Mouse (Mus musculus) telencephalon, adult 2 months (tissue): ENCODE data around the gene Kcnq2.

Experiments
- DNase-seq: peaks from one replicate; pipeline ENCODE4 v3.0.0-alpha.2; 2011; ENCODE audit warnings: low read depth, low spot score

Kcnq2 gene

DNA sequence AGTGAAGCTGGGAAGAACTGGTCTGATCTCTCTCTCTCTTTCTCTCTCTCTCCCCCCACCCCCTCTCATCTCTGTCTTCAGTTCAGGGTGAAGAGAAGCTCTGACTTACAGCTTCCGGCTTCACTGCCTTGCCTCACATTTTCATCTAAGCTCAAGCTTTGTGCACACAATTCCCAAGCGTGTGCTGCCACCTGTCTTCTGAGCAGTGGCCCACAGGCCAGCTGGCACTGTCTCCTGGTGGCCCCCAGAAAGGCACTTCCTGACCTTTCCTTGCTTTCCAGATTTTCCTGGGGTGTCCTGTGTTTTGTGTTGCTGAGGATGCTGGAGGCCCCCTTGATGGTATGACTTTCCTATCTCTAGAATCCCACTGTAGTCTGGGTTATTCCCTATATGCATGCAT, 31.0 kb downstream of the Kcnq2 start:
- no peak for DNase-seq

DNA sequence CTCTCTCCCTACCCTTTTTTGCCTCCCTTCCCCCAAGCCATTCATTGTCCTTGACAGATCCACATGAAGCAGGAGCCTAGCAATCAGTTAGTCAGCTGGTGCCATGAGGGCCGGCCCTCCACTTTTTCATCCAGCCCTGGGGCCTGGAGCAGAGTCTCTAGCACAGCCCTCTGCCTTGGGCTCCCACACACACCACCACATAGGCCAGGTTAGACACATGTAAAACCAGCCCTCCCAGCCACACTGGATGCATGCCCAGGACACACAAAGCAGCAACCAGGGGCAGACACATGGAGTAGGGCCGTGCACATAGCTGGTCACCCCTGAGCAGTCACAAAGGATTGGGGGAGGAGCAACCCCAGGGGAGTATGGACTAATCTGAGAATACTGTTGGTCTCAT, 32.9 kb downstream of the Kcnq2 start:
- DNase-seq = no peak

DNA sequence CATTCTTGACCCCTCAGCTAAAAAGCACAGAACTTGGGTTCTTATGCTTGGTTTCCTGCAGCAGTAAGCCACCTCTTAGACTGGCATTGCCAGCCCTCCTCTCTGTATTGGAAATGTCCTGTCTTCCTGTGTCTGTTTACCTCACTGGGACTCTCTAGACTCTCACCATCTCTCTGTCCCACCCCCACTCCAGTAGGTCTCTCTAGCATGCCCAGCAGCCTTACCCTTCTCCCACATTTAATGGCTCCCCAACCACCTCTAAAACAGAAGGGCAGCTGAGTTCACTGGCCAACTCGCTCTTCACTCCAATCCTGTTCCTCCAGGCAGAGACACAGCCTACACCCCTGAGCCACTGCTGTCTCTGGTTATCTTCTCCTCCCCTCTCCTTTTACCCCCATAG, 33.5 kb downstream of the Kcnq2 start:
- DNase-seq = no peak

DNA sequence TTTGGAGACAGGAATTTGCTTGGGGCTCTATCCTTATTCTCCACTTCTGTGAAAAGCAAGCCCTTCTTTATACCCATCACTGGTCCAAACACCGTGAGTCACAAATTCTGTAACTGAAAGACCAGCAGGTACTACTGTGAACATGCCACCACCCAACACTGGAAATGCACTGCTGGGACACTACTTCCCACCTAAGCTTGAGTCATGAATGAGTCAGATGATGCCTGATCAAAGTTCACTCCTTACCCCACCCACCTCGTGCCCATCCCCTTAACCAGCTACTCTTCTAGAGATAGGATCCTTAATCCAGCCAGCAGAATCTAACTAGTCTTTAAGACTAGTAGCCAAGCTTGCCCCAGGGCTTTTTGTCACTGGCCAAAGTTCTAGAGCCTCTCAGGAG, 35.0 kb downstream of the Kcnq2 start:
- no peak for DNase-seq

- DNase-seq = no peak
Observed at GRCm38 (mm10) chr2:181090123-181090522, 45.0 kb downstream of the Kcnq2 start.

- no peak for DNase-seq
Observed at GRCm38 (mm10) chr2:181084997-181085396, 50.1 kb downstream of the Kcnq2 start.

DNA sequence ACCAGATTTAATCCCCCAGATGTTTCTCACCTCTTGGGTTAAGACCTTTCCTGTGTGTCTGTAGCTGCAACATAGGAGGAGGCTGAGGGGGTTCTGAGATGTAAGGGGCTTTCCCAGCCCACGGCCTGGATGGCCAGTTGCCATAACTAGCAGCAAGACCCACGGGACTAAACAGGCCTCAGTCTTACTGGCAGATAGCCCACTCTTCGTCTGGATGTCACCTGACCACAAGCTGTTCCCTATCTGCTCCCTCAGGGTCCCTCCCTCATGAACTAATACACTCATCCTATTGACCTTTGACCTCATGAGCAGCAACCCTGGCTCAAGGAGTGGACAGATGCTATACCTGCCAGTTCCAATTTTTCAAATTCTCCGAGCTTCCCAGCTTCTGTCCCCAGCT, 51.2 kb downstream of the Kcnq2 start:
- no peak for DNase-seq

DNA sequence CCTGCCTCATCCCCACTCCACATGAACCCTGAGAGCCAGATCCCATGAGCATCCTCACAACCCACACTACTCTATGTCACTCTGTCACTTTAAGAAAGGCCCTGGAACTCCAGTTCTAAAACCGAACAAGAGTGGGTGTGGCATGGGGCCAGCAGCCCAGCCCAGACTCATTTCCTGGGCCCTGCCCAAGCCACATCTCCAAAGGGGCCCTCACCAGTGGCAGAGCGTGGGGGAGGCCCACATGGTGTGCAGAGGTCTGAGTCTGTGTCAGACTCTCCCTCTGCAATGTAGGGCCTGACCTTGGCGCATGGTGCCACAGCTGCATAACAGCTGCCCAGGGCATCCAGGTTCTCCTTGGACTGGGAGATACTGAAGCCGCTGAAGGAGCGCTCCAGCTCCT, 54.2 kb downstream of the Kcnq2 start:
- DNase-seq = no peak

DNA sequence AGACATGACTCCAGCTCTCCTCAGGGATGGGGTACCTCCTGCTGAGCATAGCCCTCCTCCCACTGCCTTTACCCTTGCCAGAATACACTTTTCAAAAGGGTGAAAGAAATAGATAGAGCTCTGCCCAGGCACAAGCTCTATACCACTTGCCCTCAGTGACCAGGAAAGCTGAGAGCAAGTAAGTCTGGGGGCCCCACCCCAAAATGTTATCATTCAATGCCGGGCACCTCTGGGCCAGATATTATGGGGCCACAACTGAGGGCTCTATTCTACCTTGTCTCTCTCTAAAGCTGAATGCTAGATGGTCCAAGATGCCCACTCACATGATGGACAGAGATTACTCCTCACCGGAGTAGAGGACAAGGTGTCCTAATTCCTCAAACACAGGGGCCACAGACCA, 55.6 kb downstream of the Kcnq2 start:
- no peak for DNase-seq

DNA sequence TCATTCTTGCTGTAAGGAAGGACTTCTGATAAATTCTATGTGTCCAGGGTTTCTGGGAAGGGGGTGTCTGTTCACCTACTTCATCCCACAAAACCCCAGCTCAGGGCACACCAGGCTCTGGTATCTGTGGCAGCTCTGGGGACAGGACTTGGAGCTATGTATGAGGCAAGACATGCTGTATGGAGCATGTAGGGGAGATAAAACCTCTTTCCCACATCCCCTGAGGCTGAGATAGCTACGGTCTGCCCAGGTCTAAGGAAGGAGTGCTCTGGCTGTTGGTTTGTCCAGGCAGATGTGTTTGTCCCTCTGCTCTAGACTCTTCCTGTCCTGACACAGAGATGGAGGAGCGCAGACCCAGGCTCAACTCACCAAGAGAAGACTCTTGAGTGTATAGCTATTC, 56.2 kb downstream of the Kcnq2 start:
- DNase-seq = no peak

DNA sequence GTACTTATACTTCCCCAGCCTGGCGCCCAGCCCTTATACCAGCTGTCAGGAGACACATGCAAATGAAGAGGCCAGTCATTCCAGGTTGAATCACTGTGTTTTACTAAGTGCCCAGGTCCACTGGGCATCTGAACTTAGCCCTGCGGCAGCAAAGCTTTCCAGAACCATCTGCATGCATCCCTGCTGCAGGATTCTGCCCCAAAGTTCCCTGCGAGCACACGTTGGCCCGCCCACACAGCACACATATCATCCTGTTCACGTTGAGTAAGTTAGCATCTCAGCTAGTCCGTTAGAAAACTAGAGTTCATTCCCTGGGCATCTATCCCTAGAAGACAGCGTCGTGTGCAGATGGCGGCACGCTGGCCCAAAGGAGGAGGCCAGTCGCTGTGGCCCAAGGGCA, 59.6 kb downstream of the Kcnq2 start:
- DNase-seq = no peak

DNA sequence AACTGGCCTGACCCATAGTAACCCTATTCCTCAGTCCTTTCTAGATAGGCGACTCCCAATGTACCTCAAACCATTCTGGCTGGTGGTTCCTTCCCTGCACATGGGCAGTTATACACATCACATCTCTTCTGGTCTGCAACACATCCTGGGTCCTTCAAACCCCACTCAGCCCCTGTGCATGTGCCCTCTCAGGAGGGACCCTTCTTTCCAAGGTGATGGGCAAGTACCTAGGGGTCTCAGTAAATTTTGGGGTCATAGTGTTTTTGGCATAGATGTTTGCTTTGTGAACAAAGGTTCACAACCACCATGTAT, 62.7 kb downstream of the Kcnq2 start:
- DNase-seq = no peak

DNA sequence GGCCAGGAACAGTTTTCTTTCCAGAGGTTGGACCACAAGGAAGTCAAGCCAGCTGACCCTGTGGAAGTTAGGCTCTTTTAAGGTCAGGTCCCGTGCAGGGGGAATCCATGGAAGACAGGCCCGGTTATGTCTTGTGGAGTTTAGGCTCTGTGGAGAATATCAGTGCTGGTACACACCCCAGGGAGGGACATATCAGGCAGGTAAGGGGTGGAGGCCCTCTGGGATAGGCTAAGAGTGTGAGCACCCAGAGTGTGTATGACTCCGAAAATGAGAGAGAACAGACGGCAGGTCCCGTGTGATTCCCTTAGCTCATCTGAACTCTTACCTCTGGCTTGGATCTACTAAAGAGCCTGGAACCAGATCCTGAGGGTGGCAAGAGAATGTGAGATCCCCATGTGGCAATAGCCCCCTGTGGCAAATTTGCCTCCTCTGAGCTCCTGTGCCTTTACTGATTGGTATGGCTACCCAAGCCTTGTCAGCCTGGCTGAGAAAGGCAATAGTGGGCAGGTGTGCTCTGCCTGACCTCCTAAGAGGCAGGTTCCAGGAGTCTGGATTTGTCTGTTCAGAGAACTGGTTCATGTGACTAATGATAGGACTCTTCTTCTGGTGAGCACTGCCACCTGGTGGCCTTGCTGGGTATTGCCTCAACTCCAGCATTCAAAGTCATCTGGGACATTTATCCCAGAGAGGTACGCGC, 63.2 kb downstream of the Kcnq2 start:
- DNase-seq = peak; percentile 73

DNA sequence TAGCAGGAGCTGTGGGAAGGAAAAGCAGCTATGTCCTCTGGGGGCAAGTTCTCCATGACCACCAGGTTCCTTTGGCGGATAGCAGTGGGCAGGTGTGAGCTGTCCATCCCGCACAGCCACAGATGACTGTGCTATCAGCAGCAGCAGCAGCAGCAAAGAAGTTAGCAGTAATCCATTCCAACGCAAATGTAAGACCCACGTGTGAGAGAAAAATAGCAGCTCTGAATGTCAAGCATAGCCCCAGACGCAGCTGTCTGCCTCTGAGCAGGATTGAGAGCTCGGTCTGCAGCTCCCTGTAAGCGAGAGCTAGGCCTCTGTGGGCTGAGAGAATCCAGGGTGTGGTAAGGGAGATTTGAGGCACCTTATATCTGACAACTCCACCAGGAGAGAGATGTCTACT, 65.0 kb downstream of the Kcnq2 start:
- DNase-seq = peak; percentile 90

- peak; percentile 56 for DNase-seq
Observed at GRCm38 (mm10) chr2:181068499-181068898, 66.6 kb downstream of the Kcnq2 start.

GRCm38 (mm10) chr2:181065827-181066226, 69.3 kb downstream of the Kcnq2 start:
- DNase-seq = peak; percentile 56

DNA sequence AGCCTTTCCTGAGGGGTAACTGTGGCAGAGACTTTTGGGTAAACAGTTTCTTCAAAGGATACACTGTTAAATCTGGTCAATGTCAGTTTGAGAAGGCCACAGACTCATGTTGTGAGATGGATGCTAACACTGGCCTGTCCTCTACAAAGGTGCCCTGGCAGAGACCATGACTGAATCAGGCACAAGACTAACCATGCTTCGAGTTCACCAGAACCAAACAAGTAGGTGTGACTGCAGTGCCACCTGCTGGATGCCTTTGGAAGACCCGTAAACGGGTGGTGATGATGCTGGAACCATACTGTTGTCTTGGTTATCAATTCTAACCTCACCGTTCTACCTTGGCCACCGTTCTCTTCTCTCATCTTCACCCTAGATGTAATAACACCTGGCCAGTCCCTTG, 75.0 kb downstream of the Kcnq2 start:
- no peak for DNase-seq

- DNase-seq = no peak
Observed at GRCm38 (mm10) chr2:181058193-181058592, 76.9 kb downstream of the Kcnq2 start.

- no peak for DNase-seq
Observed at GRCm38 (mm10) chr2:181057341-181057740, 77.8 kb downstream of the Kcnq2 start.

GRCm38 (mm10) chr2:181052171-181052570, 82.9 kb downstream of the Kcnq2 start:
- no peak for DNase-seq

GRCm38 (mm10) chr2:181048986-181049385, 86.1 kb downstream of the Kcnq2 start:
- no peak for DNase-seq

DNA sequence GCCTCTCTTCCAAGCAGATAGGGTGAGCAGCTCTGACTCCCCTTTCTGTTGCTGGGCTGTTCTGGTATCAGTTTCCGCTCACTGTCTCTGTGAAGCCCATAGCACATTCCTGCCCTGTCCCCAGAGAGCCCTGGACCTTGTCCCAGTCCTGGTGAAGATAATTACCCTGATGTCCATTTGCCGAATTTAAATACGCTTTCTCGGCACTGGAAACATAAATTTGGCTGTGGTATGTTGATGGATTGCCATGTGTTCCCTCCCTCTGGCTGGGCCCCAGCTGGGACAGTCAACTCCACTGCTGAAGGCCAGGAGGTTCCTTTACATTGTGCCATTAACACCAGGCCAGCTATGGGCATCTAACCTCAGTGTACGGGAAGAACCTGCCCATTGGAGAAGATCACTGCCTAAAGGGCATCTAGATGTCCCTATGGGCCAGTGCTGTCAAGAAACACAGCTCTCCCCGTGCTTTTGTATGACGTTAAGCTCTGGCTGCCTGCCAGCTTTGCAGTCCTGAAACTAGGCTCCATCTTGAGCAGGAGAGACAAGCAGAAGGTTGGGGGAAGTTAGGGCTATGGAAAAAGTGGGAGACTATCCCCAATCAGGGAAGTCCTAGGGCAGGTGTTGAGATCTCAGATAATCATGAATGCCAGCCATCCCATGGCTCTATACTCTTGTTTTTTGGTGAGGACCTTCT, 86.7 kb downstream of the Kcnq2 start:
- DNase-seq = no peak

DNA sequence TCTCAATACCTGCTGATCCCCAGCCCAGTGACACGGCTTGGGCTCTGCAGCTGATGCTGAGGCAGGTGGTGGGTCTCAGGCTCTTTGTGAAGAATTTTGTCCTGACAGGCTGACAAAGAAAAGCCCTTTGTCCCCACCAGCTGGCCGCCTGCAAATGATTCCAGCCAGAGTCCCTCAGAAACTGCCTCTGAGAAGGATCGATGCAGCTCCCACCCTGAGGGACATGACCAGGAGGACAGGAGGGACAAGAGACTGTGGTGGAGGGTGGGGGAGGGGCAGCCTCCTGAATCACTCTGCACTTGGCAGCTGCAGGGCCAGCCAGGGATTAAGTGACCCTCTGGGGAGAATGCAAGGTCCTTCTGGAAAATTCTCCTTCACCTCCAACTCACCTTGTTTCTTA, 91.1 kb downstream of the Kcnq2 start:
- no peak for DNase-seq

DNA sequence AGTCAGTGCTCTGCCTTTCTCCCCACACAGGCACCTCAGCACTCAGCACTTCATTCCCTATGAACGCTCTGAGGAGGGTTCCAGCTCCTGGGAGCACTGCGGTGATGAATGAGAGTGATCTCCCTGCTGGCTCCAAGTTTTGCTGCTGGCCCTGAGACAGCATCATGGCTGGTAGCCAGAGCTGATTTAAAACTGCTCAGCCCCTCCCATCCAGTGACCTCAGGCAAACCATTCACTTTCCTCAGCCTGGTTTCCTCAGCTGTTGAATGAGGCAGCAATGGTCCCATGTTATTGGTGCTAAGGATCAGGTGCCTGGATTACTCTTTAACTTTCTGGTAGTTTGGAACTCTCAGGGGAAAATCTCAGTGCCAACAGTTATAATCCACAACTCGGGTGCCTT, 91.7 kb downstream of the Kcnq2 start, which contains the start of gene Chrna4:
Gene Chrna4, minus strand, starts transcription at position 110 of the 400 bp plus-strand sequence.
- DNase-seq = no peak
